Mouse (Mus musculus) midbrain, embryonic 11.5 days (tissue): ENCODE measurements around the gene Mn1. TPM values are rescaled to one million over a fixed set of nuclear protein-coding genes. Genes with fewer than 3 reads are reported as not detected.
A peak's percentile ranks its signal among the peaks of the same experiment; 100 is the strongest.

Source experiments
- ATAC-seq: fragments of 200-750 bp; cut with Nextera tagmentation; 2 replicates; pipeline ENCODE4 v1.8.0; 2017; ENCODE audit warnings: moderate TSS enrichment, moderate library complexity; ENCODE audit not compliant: low FRiP score
- DNase-seq: peaks from one replicate; pipeline ENCODE4 v3.0.0; 2015; ENCODE audit warnings: low spot score; ENCODE audit errors: missing footprints
- H3K27ac ChIP-seq: fragments of 300-500 bp; sonication (generic); 2 replicates; pipeline ENCODE4 v1.5.1; 2014; ENCODE audit warnings: low read depth, low read length
- H3K27me3 ChIP-seq: fragments of 300-500 bp; sonication (generic); 2 replicates; pipeline ENCODE4 v1.6.1; 2014; ENCODE audit warnings: mild to moderate bottlenecking, low read length, moderate library complexity, mixed read lengths; ENCODE audit not compliant: control insufficient read depth, insufficient read depth
- H3K36me3 ChIP-seq: fragments of 300-500 bp; sonication (generic); 2 replicates; pipeline ENCODE4 v1.6.1; 2014; ENCODE audit warnings: mild to moderate bottlenecking, low read length, moderate library complexity, mixed read lengths; ENCODE audit not compliant: control insufficient read depth, insufficient read depth
- H3K4me1 ChIP-seq: fragments of 300-500 bp; sonication (generic); 2 replicates; pipeline ENCODE4 v1.6.1; 2014; ENCODE audit warnings: low read length; ENCODE audit not compliant: control insufficient read depth, insufficient read depth
- H3K4me2 ChIP-seq: fragments of 300-500 bp; sonication (generic); 2 replicates; pipeline ENCODE4 v1.6.1; 2014; ENCODE audit warnings: mild to moderate bottlenecking, moderate library complexity
- H3K4me3 ChIP-seq: fragments of 300-500 bp; sonication (generic); 2 replicates; pipeline ENCODE4 v1.5.1; 2014; ENCODE audit warnings: low read depth, low read length
- H3K9ac ChIP-seq: fragments of 300-500 bp; sonication (generic); 2 replicates; pipeline ENCODE4 v1.6.1; 2014; ENCODE audit warnings: low read length
- H3K9me3 ChIP-seq: fragments of 300-500 bp; sonication (generic); 2 replicates; pipeline ENCODE4 v1.6.1; 2016; ENCODE audit warnings: low read length; ENCODE audit not compliant: control insufficient read depth
- WGBS: fragments of 180-500 bp; shearing (Covaris S2); extraction: QIAGEN DNeasy Blood & Tissue Kit; methylation state at CpG from one replicate; pipeline ENCODE4 v1.1.7; 2014; 5-methylcytosine and 5-hydroxymethylcytosine counted together
- polyA plus RNA-seq: library from polyadenylated mRNA; unstranded; fragments of >200 nt; fragmentation: Nextera tagmentation; extraction: Ambion mirVana; gene quantifications from 2 replicates; pipeline ENCODE4 v1.2.1, GENCODE M21; 2014

Mn1 gene
- polyA plus RNA-seq, 1 experiment from 2014 or later: 46.2 TPM

DNA sequence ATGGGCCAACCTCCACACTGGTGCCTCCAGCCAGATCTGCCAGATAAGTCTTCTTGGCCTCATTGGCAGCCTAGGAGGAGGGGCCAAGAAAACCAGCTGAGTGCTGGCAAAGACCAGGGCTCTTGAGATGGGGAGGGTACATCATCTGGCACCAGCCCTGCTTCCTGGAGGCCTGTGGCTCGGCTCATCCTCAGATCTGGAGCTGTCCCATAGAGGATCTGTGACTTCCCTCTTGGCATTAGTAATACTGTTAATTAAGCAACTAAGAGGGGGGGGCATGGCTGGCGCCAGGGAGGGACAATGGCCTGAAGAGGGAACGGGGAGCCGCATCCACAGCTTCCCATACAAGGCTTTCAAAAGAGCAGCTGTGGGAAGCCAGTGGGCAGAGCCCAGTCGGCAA lies 58.6 kb downstream of the Mn1 start:
- Histone ChIP-seq H3K9me3 (no peaks in the 10 kb centered on the region), H3K27me3 (no peaks in the 10 kb centered on the region), H3K4me3 (no peak overlapping the region), H3K9ac (no peak overlapping the region), H3K4me2 (no peak overlapping the region), H3K27ac (no peak overlapping the region), H3K36me3 (no peaks in the 10 kb centered on the region), H3K4me1 (no peaks in the 10 kb centered on the region)
- DNase-seq: no peak
- WGBS: 82% methylated on average over 5 of the region's 5 CpGs
- ATAC-seq: no peak

DNA sequence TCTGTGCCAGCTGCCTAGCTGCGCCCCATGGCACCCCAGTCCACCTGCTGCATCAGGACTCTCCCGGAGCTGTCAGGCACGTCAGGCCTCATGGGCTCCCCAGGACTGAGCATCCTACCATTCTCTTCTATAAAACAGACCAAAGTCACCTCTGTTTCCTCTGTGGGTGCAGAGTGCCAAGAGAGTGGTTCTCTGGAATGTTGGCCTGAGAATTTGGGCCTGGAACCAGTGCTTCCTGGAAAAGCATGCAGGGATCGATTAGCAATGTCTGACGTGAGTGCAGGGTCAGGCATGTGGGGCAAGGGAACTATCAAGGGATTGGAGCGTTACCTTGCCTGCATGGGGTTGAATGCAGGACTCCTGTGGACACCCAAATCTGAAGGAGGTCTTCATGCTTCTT lies 59.0 kb downstream of the Mn1 start:
- no peaks in the 10 kb centered on the region for H3K27me3 ChIP-seq
- ATAC-seq (no peak), DNase-seq (no peak)
- H3K9ac ChIP-seq: no peak overlapping the region
- WGBS: 88% methylated on average over 6 of the region's 6 CpGs
- no peaks in the 10 kb centered on the region for H3K4me1 ChIP-seq
- no peak overlapping the region for H3K4me3 ChIP-seq
- H3K27ac ChIP-seq: no peak overlapping the region
- no peak overlapping the region for H3K4me2 ChIP-seq
- no peaks in the 10 kb centered on the region for H3K9me3 ChIP-seq
- H3K36me3 ChIP-seq: no peaks in the 10 kb centered on the region

DNA sequence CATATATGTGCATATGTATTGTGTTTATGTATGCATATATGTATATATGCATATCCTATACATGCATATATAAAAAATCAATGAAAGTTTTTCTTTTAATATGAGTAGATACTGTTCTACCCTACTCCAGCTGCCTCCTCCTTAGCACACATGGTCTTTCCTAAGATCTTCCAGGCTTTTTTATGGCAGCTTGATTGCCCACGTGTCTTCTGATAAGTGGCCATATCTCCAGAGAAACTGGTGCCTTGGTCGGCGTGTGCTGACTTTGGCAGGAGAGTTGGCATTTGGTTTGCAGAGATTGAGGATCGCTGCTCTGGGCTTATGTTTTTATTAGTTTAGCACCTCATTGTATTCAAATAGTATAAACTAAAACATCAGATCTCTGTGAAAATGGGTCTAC lies 68.7 kb downstream of the Mn1 start:
- DNase-seq (no peak), ATAC-seq (no peak)
- WGBS: 78% methylated on average over 4 of the region's 4 CpGs
- Histone ChIP-seq H3K27ac (no peak overlapping the region), H3K4me2 (no peak overlapping the region), H3K36me3 (no peaks in the 10 kb centered on the region), H3K4me3 (no peak overlapping the region), H3K27me3 (no peaks in the 10 kb centered on the region), H3K4me1 (no peaks in the 10 kb centered on the region), H3K9me3 (peaks cover 5% of the 10 kb centered on the region), H3K9ac (no peak overlapping the region)

DNA sequence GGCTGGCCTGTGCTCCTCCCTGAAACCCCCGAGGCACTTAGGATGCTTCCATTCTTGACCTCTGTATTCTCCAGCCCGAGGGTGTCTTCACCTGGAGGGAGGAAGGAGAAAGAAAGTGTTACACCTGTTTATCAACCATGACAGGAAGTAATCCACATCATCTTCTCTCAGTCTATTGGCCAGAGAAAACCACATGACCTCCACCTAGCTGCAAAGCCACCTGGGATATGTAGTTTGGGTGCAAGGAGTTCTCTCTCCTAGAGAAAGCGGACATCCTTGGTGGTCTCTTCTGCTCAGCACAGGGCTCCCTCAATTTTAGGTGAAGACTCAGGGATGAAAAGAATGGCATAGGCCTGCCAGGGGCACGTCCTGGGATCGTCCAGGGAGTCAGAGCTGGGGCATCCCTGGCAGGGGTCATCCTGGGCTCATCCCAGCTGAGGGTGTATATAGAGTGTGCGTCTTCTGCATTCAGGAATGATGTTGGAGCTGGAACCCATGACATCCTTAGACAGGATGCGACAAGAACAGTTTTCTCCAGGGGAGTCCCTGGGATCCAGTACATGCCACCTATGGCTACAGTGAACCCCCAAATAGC lies 72.0 kb downstream of the Mn1 start:
- Histone ChIP-seq H3K27ac (no peak overlapping the region), H3K4me3 (no peak overlapping the region), H3K9ac (no peak overlapping the region), H3K36me3 (no peaks in the 10 kb centered on the region), H3K4me2 (no peak overlapping the region), H3K27me3 (no peaks in the 10 kb centered on the region), H3K9me3 (no peaks in the 10 kb centered on the region), H3K4me1 (no peaks in the 10 kb centered on the region)
- ATAC-seq: peak; percentile 80; the same call in 1 of the 2 replicates
- 59% methylated on average over 7 of the region's 7 CpGs for WGBS
- no peak for DNase-seq

DNA sequence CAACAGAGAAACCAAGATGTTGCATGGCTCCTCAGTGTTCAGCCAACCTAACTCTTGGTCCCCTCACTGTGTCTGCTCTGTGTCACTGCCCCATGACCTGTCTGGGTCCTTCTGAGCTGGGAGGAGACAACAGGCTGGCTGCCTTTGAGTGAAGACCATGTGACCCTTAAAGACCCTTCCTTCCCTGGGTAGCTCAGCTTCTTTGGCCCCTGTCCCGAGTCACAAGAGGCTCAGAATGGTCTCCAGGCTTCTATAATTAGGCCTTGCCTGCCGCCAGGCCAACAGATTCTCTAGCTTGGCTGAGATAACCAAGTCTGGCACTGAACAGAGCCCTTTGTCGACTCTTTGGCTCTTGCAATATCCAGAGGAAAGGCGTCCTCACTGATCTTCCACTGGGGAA lies 73.4 kb downstream of the Mn1 start:
- ATAC-seq: no peak
- no peaks in the 10 kb centered on the region for H3K9me3 ChIP-seq
- no peak overlapping the region for H3K4me2 ChIP-seq
- DNase-seq: no peak
- no peak overlapping the region for H3K4me3 ChIP-seq
- H3K36me3 ChIP-seq: no peaks in the 10 kb centered on the region
- H3K4me1 ChIP-seq: no peaks in the 10 kb centered on the region
- 72% methylated on average over 4 of the region's 4 CpGs for WGBS
- no peak overlapping the region for H3K27ac ChIP-seq
- no peak overlapping the region for H3K9ac ChIP-seq
- H3K27me3 ChIP-seq: no peaks in the 10 kb centered on the region

DNA sequence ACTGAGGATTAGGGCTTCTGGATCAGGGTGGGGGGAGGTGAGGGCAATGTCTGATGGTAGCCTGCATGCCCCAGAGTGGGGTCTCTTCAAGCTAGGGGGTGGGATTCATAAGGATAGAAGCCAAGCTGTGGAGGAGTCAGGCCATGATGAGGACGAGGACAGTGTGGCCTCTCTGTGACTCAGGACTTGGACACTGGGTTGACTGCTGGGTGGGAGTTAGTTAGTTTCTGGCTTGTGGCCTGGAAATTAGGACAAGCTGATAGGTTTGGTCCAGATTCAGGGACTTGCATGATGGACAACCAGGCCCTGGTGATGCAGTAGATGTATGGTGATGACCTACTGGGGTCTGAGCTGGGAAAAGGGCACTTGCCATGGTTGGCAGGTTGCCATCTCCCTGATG lies 74.3 kb downstream of the Mn1 start:
- ATAC-seq (no peak), DNase-seq (no peak)
- 79% methylated on average over 1 of the region's 1 CpGs for WGBS
- H3K36me3 ChIP-seq: no peaks in the 10 kb centered on the region
- no peaks in the 10 kb centered on the region for H3K9me3 ChIP-seq
- no peaks in the 10 kb centered on the region for H3K27me3 ChIP-seq
- no peak overlapping the region for H3K27ac ChIP-seq
- no peaks in the 10 kb centered on the region for H3K4me1 ChIP-seq
- H3K9ac ChIP-seq: no peak overlapping the region
- no peak overlapping the region for H3K4me3 ChIP-seq
- H3K4me2 ChIP-seq: no peak overlapping the region

DNA sequence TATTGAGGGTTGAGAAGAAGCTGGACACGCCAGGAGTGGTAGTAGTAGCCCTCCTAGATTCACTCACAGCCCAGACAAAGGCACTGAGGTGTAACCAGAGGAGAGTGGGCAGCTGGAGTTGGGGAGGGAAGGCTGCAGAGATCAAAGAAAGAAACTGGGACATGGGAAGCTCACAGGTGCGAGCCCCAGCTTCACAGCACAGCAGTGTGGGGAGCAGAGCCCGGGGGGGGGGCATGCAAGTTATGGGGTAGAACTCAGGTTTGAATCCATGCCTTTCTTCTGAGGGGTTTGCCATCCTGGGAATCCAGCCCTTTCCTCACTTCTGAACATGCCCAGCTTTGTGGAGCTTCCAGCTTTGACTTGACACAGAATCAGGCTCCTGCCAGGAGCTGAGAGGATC lies 82.9 kb downstream of the Mn1 start:
- ATAC-seq (no peak), DNase-seq (no peak)
- Histone ChIP-seq H3K9me3 (no peaks in the 10 kb centered on the region), H3K4me3 (no peak overlapping the region), H3K36me3 (no peaks in the 10 kb centered on the region), H3K4me2 (no peak overlapping the region), H3K27me3 (no peaks in the 10 kb centered on the region), H3K9ac (no peak overlapping the region), H3K27ac (no peak overlapping the region), H3K4me1 (no peaks in the 10 kb centered on the region)
- 58% methylated on average over 3 of the region's 3 CpGs for WGBS

DNA sequence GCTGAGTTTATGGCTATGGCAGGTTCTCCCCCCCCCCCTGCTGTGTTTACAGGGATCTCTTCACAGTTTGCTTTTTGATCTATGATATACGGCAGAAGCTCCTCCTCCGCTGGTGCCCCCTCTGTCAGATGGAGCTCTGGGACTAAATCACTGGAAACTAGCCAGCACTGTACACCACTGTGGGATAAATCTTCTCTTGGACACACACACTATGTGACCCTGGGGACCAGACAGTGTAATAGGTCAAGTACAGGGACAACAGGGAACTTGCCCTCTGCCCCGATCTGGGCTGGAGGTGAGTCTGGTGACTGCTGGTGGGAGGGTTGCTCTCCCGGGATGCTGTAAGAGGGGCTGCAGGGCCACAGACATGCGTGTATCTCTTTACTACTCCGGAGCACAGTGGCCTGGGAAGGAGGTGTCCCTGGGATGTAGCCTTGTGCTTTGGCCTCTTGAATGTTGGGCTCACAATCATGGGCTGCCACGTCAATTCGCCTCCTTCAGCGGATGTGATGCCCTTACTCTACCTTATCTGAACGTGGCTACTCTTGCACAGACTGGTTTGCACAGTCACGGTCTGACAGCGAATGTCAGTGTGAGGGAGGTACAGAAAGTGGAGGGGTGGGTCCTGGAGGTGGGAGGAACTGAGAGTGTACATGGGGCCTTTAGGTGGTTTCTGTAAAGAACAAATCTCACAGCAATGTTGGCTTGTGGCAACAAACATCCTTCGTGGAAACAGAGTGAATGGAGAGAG lies 84.7 kb downstream of the Mn1 start:
- no peaks in the 10 kb centered on the region for H3K27me3 ChIP-seq
- no peaks in the 10 kb centered on the region for H3K36me3 ChIP-seq
- no peak overlapping the region for H3K27ac ChIP-seq
- DNase-seq (no peak), ATAC-seq (no peak)
- 87% methylated on average over 13 of the region's 13 CpGs for WGBS
- H3K4me2 ChIP-seq: no peak overlapping the region
- no peak overlapping the region for H3K9ac ChIP-seq
- no peaks in the 10 kb centered on the region for H3K9me3 ChIP-seq
- H3K4me3 ChIP-seq: no peak overlapping the region
- H3K4me1 ChIP-seq: peaks cover 9% of the 10 kb centered on the region

DNA sequence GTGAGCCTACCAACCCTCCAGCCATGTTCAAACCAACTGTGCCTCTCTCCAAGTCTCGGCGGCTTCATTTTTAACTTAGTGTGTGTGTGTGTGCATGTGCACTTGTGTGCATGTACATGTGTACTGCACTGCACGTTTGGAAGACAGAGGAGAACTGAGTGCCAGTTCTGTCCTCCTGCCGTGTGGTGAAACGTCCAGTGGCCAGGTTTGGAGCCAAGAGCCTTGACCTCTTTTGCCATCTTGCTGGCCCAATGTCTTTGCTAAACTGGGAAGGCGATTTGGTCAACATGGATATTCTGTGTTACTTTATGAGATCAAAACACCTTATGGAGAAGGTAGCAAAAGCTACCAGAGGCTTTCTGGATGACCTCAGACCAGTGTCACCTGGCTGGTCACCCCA lies 88.1 kb downstream of the Mn1 start:
- WGBS: 95% methylated on average over 6 of the region's 6 CpGs
- H3K4me1 ChIP-seq: peaks cover 30% of the 10 kb centered on the region
- no peaks in the 10 kb centered on the region for H3K27me3 ChIP-seq
- ATAC-seq (no peak), DNase-seq (no peak)
- H3K4me2 ChIP-seq: no peak overlapping the region
- H3K36me3 ChIP-seq: no peaks in the 10 kb centered on the region
- H3K9ac ChIP-seq: no peak overlapping the region
- no peak overlapping the region for H3K4me3 ChIP-seq
- no peak overlapping the region for H3K27ac ChIP-seq
- no peaks in the 10 kb centered on the region for H3K9me3 ChIP-seq
